8 mouse cellular contexts compared by ENCODE assay signal in the genomic region with DNA sequence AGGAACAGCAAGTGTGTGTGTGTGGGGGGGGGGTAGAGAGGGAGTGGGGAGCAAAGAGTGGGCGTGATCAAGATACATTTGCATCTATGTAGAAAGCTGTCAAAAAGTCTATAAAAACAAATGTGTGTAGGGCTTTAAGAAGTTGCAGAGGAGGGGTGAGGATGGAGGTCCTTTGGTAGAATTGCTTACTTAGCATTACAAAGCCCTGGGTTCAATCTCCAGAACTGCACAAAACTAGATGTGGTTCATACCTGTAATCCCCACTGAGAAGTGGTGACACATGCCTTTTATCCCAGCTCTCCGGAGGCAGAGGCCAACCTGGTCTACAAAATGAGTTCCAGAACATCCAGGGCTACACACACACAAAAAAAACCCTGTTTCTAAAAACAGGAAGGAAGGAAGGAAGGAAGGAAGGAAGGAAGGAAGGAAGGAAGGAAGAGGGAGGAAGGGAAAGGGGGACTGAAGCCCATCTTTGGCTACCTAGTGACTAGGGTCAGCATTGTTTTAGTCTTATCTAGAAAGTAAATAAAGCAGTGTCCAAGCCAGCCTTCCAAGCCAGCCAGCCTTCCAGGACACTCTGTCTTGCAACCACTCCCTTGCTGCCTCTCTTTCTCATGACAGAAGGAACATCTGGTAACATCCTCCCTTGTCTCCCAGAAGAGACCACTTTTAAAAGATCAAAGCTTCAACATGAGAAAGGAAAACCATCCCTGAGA. TPM values are rescaled to one million over a fixed set of nuclear protein-coding genes. Genes with fewer than 3 reads are reported as not detected.
DNase-seq lines count a peak whose midpoint lies in the region; ATAC-seq and TF ChIP-seq lines count a peak whose summit lies in the region.

No protein-coding gene starts in this region.

- H3K27ac ChIP-seq in heart, embryonic 10.5 days: 0 out of 2 replicates have a peak overlapping the region, but pooled peaks have one; percentile 22
- H3K27ac ChIP-seq in ES-E14 (ENCODE audit: insufficient read depth, low read depth, low read length, poor library complexity, severe bottlenecking): no peak overlapping the region
- no peak overlapping the region for H3K27ac ChIP-seq in hindbrain, embryonic 12.5 days
- no peak overlapping the region for H3K27ac ChIP-seq in liver, postnatal 0 days (ENCODE audit: low read depth)

- peaks cover 20% of the 10 kb centered on the region for H3K36me3 ChIP-seq in heart, embryonic 10.5 days
- H3K36me3 ChIP-seq in ES-E14 (ENCODE audit: control insufficient read depth, insufficient read depth, low read length, poor library complexity, severe bottlenecking): peaks cover 2% of the 10 kb centered on the region; the same call in 1 of the 2 replicates
- H3K36me3 ChIP-seq in hindbrain, embryonic 12.5 days: no peaks in the 10 kb centered on the region
- H3K36me3 ChIP-seq in liver, postnatal 0 days (replicated peaks; ENCODE audit: insufficient read depth, low read length): no peaks in the 10 kb centered on the region

- H3K9ac ChIP-seq in ES-E14 (ENCODE audit: insufficient read depth, low read depth, low read length, poor library complexity, severe bottlenecking): no peak overlapping the region
- no peak overlapping the region for H3K9ac ChIP-seq in hindbrain, embryonic 12.5 days
- H3K9ac ChIP-seq in liver, postnatal 0 days (replicated peaks): 0 out of 2 replicates have a peak overlapping the region, but pooled peaks have one; percentile 22

- H3K9me3 ChIP-seq in heart, embryonic 10.5 days: no peaks in the 10 kb centered on the region
- H3K9me3 ChIP-seq in ES-E14 (ENCODE audit: control insufficient read depth, insufficient read depth, low read depth, low read length): no peaks in the 10 kb centered on the region
- no peaks in the 10 kb centered on the region for H3K9me3 ChIP-seq in hindbrain, embryonic 12.5 days (replicated peaks)
- no peaks in the 10 kb centered on the region for H3K9me3 ChIP-seq in liver, postnatal 0 days (ENCODE audit: low read length)

- in situ Hi-C loops in ES-E14 (cut with MboI; ENCODE audit: low sequenced_read_pairs in 2 of 2, unreplicated experiment in 2 of 2): no loop called here

- H3K4me1 ChIP-seq in heart, embryonic 10.5 days: peaks cover 74% of the 10 kb centered on the region
- H3K4me1 ChIP-seq in ES-E14 (ENCODE audit: control insufficient read depth in 2 of 2, insufficient read depth in 2 of 2, low read length in 2 of 2, poor library complexity in 1 of 2): peaks cover 9 to 24% of the 10 kb centered on the region in 2 experiments
- H3K4me1 ChIP-seq in hindbrain, embryonic 12.5 days: peaks cover 39% of the 10 kb centered on the region
- peaks cover 49% of the 10 kb centered on the region for H3K4me1 ChIP-seq in liver, postnatal 0 days (ENCODE audit: insufficient read depth)

- no peak for ATAC-seq in hindbrain, embryonic 12.5 days (ENCODE audit: low FRiP score)
- ATAC-seq in liver, postnatal 0 days: no peak

- DNase-seq in heart, embryonic 10.5 days (ENCODE audit: low spot score): no peak
- no peak for DNase-seq in heart, adult 11 months
- DNase-seq in ES-E14 (ENCODE audit: low read depth, low spot score): no peak
- DNase-seq in liver, postnatal 0 days: no peak
- no peak for DNase-seq in ovary, adult 18-20 months (ENCODE audit: low spot score)
- no peak for DNase-seq in left cerebral cortex, postnatal 36 days (ENCODE audit: low spot score in 2 of 2)
- DNase-seq in natural killer cell, adult 2 months (ENCODE audit: low spot score in 2 of 2): no peak

- TF ChIP-seq CTCF in liver, postnatal 0 days (IDR thresholded peaks at IDR 0.05; ENCODE audit: low read depth): no peak

- peak overlapping the region; percentile 92 for H3K4me2 ChIP-seq in hindbrain, embryonic 12.5 days (replicated peaks)
- H3K4me2 ChIP-seq in liver, postnatal 0 days (ENCODE audit: low read depth, low read length): peak overlapping the region; percentile 99

- no peaks in the 10 kb centered on the region for H3K27me3 ChIP-seq in heart, embryonic 10.5 days (ENCODE audit: insufficient read depth, poor library complexity, severe bottlenecking)
- peaks cover 7% of the 10 kb centered on the region for H3K27me3 ChIP-seq in hindbrain, embryonic 12.5 days
- peaks cover 22% of the 10 kb centered on the region for H3K27me3 ChIP-seq in liver, postnatal 0 days (ENCODE audit: insufficient read depth, low read length)

- TF ChIP-seq EP300 in liver, postnatal 0 days (IDR thresholded peaks at IDR 0.05; ENCODE audit: low read depth): no peak

- WGBS in heart, embryonic 10.5 days: 78% methylated on average over 2 of the region's 2 CpGs
- WGBS in hindbrain, embryonic 12.5 days: 90% methylated on average over 2 of the region's 2 CpGs
- WGBS in liver, postnatal 0 days (ENCODE audit: insufficient replicate concordance): 79% methylated on average over 2 of the region's 2 CpGs

- H3K4me3 ChIP-seq in heart, embryonic 10.5 days: peak overlapping the region; percentile 88
- H3K4me3 ChIP-seq in ES-E14 (ENCODE audit: insufficient read depth in 1 of 2, low read depth in 1 of 2, low read length in 2 of 2, poor library complexity in 1 of 2, severe bottlenecking in 1 of 2): no peak overlapping the region
- no peak overlapping the region for H3K4me3 ChIP-seq in hindbrain, embryonic 12.5 days
- no peak overlapping the region for H3K4me3 ChIP-seq in liver, postnatal 0 days (ENCODE audit: low read depth, low read length)

- intact Hi-C loops in left cerebral cortex, postnatal 36 days (cut with DNase I): loop anchor here (5.0 kb wide), 2 partner anchors 55 to 245 kb away; no protein-coding TSS in a partner anchor

TF ChIP-seq in ES-E14, 5 proteins besides CTCF, POLR2A, EP300 and RAD21:
- no peak for TF ChIP-seq ZC3H11A (IDR thresholded peaks at IDR 0.05; ENCODE audit: borderline replicate concordance, low read depth, low read length)
- 0 out of 2 replicates have a peak, but pooled peaks have one; percentile 30 for TF ChIP-seq MAFK (IDR thresholded peaks at IDR 0.05; ENCODE audit: insufficient read depth, low read depth, low read length)
- no peak for TF ChIP-seq CHD2 (IDR thresholded peaks at IDR 0.05; ENCODE audit: low read depth, low read length)
- TF ChIP-seq ZNF384 (IDR thresholded peaks at IDR 0.05; ENCODE audit: low read depth, low read length): no peak

RNA-seq across cellular contexts. Expression of a gene that starts 5.3 kb away (rescaled TPM):
- polyA plus RNA-seq in heart, embryonic 10.5 days (2016; fragmentation: Nextera tagmentation; extraction: Ambion mirVana): 8.2 and 8.3 TPM in 2 replicates
- total RNA-seq in ES-E14 (2012; rRNA removed): 15.0 and 15.9 TPM in 2 replicates
- polyA plus RNA-seq in hindbrain, embryonic 12.5 days (2016; fragmentation: Nextera tagmentation; extraction: Ambion mirVana): 10.0 and 10.1 TPM in 2 replicates
- 2.5 and 3.2 TPM in 2 replicates for polyA plus RNA-seq in liver, postnatal 0 days (2015; fragmentation: Nextera tagmentation; extraction: Ambion mirVana)
- 10 to 100 TPM; 11.5 to 14.5 TPM for total RNA-seq in left cerebral cortex, postnatal 36 days (2021)
